Mouse (Mus musculus) layer of hippocampus, adult 9-10 months (tissue): ENCODE data around the gene Pwp2.
"Not testable (repeated sequence)": the region's sequence is repeated elsewhere in the genome, so short reads cannot be mapped to it uniquely, and the experiment has no call there.

Experiments
- DNase-seq: peaks from one replicate; pipeline ENCODE4 v3.0.0; 2022; ENCODE audit warnings: low spot score

Gene Pwp2

DNA sequence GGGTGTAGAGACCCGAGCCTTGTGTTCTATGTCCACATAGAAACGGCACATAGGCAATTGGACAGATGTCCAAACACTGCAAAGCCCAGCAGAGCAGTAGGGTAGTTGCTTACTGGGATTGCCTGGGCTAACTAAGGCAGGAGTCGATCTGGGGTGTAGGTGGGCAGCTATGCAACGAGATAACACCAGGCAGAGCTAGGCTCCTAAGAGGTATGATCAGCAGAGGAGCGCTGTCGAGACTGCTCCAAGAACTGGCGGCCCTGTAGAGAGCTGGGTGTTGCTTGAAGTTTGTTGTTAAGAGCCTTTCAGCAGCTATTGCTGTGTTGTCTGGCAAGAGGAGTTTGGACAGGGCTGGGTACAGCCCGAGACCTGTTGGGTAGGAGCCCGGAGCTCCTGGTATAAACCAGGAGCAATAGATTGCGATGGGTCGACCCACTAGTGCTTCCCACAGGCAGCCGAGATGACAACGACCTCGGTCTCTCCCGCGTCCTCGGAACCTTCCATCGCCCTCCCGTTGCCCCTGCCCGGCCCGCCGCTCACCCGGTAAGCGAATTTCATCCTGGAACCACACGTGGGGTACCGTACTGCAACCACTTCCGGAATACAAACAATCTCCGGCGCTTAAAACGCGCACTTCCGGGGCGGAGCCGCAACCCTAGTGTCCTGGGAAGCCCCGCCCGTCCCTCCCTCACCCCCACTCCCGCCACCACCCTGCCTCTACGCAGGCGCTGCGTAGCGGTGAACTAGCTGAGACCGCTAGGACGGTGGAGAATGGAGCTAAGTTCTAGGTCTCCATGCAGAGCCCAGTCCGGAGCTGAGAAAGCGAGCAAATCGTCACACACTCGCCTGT lies at the start of gene Pwp2:
TSS of gene Pwp2 (minus strand) at position 619 of the 850 bp plus-strand sequence.
- peak; percentile 59 for DNase-seq

DNA sequence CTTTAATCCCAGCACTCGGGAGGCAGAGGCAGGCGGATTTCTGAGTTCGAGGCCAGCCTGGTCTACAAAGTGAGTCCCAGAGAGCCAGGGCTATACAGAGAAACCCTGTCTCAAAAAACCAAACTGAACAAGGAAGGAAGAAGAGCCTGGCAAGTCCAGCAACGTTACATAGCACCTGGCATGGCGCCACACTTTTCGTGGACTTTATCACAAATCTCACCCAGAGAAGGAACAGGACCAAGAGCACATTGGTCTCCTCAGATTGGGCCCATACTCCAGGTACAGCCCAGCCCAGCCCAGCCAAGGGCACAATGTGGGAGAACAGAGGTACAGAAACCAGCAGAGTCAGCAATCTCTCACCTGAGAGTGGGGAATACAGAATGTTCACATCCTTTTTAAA lies 48.8 kb upstream of the Pwp2 start:
- DNase-seq = no peak

DNA sequence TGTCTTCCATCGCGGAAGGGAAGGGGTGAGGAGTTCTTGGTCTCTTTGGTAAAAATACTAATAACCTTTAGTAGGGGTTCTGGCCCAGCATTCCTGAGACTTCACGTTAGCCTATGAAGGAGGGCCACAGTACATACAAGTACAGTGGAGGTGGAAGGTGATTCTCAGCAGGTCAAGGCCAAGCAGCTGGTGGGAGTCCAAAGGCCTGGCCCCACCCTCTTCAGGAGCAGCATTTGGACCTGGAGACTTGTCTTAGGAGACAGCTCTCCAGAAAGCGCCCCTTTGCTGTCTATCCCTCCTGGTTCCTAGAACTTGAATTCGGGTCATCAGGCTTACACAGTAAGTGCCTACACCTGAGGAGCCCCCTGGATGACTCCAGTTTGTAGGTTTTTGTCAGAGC lies 48.2 kb upstream of the Pwp2 start:
- DNase-seq = no peak

DNA sequence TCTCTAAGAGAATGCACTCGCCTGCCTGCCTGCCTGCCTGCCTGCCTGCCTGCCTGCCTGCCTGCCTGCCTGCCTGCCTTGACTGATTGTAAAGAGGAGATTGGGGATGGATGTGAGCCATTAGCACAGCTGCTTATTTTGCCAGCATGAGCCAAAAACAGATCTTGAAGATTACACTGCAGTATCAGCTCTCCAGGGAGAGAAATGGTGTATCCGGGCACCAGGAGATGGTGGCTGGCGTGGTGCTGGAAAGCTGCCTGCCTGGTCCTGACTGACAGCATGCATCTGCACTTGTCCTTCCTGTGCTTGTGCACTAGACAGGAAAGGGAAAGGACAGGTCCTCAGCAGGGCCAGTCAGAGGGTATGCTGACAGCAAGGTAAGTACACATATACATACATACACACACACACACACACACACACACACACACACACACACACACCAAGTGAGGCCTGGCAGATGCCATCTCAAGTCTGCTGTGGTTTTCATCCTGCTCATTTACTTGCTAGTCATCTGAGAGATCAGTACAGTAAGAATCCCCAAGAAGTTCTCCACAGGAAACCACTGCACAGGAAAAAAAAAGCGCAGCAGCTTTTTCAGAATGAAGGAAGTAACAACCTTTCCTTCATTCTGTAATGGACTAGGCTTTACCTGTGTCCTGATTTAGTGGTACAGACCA lies 47.5 kb upstream of the Pwp2 start:
- DNase-seq = no peak

DNA sequence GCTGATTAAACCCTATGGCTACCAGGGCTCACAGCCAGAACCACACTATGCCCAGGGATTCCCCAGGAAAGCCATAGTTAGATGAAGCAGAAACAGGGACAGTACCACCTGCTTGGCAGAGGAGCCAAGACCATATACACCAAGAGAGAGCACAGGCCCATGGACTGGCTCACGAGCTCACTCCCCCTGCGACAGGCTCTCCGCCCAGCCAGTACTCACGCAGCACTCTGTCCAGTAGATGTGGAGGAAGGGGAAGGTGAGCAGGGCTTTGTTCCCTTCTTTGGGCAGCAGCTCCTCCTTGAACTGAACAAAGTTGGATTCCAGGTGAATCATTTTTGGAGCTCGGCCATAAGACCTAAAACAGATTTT lies 43.6 kb upstream of the Pwp2 start:
- no peak for DNase-seq

DNA sequence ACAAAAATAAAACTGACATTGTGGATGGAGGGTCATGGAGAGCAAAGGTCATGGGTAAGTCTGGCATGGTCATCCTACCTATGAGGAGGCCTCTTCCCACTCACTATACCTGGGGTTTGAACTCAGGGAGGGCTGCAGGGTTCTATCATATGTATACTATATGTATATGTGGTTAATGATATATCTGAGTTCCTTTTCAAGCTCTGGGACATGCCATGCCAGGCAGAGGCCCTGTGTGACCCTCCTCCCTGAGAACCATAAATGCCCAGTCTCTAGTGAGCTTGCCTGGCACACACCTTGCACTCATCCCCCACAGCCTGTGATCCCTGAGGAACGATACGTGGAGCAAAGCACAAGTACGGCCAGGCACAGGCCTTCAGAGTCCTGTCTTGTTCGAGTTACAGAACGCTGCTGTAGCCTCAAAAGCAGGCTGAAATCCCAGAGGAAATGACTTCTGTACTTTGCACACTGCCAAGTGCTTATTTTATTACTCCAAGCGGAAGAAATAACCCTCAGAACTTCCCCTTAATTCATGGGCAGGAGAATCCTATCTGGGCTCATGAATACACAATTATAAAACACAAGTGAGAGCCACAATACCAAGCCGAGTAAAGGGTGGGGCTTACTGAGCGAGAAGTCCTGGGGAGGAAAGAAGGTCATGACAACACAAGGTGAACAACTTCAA lies 43.1 kb upstream of the Pwp2 start:
- DNase-seq = no peak

DNA sequence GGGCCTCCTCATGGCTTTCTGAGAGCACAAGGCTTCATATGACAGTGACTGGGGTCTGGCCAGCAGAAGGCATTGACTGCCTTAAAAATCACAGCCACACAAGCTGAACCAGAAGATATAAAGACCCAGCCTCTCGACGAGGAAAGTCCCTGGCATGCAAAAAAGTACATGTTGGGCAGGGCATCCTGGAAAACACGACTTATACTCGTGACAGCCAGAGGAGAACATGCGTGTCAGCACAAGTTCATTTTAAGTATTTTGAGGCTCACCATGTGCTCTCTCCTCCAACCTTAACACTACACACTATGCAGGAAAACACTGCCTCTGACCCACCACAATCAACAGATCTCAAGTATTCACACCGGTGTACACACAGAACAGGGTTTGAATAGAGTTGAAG lies 39.2 kb upstream of the Pwp2 start:
- no peak for DNase-seq

DNA sequence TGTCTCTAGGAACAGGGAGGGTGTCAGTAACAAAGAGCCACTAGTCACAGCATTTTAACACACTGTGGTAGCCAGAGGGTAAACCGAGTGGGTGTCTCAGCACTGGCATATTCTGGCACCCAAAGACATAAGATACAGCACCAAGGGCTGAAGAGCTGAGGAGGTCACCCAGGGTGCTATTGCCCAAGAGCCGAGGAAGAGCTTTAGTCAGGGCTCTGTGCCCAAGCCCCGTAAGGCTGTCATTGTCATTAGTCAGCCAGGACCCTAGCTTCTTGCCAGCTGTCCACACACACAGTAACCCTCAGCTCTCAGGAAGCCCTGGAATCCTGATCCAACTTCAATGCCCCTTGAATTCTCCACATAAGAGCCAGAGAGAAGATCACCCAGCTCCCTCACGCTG lies 38.0 kb upstream of the Pwp2 start:
- DNase-seq = no peak

DNA sequence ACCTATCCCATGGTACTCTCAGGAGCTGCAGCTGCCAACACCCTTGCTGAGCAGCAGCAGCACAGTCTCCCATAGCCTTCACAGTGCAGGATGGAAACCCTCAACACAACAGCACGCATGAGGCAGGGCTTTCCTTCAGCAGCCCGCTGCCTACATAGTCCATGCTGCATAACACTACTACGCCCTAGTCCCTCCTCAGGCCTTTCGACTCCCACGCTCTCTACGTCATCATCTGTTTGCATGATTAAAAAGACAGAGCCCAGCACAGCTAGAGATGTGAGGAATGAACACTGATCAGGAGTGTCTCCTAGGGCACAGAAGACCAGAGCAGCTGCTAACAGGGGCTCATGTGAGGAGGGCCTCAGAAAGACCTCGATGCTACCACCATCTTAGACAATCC lies 36.4 kb upstream of the Pwp2 start:
- DNase-seq = no peak

DNA sequence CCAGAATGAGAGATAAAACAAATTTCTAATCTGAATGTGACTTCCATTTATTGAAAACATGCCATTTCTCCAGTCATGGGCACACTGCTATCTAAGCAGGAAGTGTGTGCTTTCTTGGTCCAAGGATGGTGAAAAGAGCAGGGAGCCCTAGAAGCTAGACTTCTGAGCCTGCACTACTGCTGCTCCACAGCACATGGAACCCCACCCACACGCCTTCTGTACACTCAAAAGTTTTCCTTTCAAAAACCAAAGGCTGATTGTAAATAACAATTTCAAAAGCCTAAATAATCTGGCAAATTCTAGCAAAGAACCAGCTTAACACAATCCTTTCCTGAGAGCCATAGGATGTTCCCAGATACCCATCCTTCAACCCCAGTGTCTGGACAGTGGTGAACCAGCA lies 34.6 kb upstream of the Pwp2 start:
- DNase-seq = peak; percentile 38

DNA sequence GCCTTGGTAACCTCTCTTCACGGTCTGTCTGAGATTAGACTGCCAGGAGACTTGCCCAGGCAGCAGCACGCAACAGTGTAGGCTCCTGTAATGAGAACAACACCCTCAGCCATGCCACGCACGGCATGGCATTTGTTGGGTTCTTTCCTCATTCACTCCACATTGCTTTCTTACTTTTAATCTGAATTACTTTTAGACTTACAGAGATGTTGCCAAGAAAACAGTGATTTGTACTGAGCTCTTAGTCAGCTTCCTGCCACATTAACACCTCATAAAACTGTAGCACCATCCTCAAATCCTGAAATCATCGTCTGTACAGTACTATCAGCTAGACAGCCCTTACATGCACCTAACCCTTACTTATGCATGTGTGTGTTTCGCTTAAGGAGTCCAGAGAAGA lies 33.6 kb upstream of the Pwp2 start:
- DNase-seq = no peak

DNA sequence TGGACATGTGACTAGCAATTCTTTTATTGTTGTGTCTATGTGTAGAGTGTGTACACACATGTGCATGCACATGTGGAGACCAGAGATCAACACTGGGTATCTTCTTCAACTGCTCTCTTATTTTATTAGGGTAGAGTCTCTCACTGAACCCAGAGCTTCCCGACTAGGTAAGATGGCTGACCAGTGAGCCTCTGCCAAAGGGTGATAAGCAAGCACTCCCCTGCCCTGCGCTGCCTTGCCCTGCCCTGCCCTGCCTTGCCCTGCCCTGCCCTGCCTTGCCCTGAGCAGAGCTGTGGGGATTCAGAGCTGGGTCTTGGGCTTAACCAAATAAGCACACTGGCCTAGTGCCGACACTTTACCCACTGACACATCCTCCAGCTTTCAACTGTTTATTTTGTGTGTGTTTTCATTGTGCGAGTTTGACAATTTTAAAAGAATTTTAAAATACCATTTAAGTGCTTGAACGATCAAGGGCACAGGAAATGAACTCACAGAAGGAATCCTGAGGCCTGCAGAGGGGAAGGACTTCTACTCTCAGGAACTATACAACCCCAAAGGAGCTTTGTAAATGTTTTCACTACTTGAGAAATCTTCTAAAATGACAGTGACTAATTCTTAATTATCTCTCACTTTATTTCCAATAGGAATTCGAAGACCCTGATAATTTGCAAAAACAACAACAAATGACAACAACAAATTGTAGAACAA lies 31.6 kb upstream of the Pwp2 start:
- no peak for DNase-seq

DNA sequence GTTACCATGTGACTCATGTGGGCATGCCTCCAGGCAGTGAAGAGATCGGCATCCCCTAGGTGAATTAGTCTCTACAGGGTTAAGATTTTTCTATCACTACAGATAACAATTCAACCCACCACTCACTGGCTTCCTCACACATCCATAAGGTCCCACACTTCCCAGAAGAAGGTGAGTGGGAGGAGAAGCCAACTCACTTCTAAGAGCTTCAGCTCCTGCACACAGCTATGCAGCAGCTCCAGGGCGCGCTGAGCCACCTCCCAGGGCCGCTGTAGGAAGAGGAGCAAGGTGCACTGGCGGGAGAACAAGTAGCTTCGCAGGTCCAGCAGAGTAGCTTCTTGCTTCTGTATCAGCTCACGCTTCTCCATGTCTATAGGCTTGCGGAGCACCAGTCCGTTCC lies 29.4 kb upstream of the Pwp2 start:
- DNase-seq = no peak

DNA sequence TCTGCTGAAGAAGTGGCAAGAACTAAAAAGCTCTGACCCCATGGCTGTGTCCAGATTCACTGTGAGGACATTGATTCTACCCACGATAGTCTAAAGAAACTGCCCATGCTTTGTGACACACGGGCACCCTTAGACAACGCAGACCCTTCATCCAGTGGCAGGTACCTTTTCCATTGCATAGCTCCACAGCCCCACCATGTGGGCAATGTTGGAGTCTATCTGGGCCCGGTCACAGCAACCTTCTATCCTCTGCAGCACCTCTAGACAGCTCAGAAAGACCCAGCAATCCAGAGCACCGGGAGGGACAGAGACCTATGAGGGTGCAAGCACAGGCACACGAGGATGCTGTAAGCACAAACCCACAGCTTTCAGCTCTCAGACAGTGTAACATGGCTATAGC lies 26.4 kb upstream of the Pwp2 start:
- no peak for DNase-seq

DNA sequence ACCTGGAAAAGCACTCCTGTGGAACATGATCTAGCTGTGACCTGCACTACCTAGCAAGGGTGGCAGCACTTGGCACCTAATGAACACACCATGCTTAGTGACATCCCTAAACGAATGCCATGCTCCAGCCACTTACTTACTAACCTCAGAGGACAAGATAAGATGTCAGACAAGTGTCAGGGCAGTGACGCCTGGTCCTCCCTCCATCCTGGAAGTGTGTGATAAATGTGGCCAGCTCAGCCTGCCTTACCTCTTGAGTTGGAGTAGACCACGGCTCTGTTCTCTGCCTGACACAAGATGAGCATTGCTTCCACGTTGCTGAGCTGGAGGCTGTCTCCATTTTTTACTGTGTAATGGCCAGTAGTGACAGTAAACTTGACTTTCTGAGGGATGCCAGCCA lies 16.2 kb upstream of the Pwp2 start:
- no peak for DNase-seq

DNA sequence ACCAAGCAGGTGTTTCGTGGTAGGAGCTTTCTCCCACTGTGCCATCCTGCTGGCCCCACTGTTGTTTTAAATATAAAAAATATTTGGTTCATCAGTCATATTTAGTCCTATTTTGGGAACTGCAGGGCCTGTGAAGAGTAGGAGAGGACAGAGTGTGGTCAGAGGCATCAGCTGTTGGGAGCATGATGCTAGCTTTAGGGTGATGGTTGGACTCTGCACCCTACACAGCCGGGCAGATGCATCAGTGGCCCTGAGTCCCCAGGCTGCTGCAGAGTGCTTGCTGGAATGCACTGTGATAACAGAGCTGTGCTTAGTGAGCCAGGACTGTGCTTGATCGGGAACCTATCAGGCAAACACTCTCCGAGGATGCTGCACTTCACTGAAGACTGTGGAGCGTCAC lies 8.0 kb upstream of the Pwp2 start:
- DNase-seq = no peak

DNA sequence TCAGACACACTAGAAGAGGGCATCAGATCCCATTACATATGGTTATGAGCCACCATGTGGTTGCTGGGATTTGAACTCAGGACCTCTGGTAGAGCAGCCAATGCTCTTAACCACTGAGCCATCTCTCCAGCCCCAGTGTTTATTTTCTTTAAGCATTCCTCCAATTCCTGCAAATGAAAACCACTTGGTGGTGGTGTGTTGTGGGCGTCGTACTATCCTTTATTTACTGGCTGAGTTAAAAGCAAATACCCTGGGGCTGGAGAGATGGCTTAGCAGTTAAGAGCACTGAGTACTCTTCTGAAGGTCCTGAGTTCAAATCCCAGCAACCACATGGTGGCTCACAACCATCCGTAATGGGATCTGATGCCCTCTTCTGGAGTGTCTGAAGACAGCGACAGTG lies 1.1 kb upstream of the Pwp2 start:
- DNase-seq = not testable (repeated sequence)

DNA sequence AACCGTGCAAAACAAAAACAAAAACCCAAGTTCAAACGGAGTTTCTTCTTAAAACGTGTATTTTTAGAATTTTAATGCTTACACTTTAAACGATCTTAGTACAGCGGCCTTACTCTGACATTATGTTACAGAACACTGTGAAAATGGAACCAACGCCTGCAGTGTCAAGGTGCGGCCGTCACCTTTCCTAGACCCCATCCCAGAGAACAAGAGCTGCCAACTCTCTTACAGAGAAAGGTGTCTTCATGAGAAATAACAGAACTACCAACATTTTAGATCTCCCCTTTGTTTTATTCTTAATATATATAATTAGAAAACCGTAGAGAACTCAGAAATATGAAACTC lies 404 bp upstream of the Pwp2 start:
- no peak for DNase-seq

DNA sequence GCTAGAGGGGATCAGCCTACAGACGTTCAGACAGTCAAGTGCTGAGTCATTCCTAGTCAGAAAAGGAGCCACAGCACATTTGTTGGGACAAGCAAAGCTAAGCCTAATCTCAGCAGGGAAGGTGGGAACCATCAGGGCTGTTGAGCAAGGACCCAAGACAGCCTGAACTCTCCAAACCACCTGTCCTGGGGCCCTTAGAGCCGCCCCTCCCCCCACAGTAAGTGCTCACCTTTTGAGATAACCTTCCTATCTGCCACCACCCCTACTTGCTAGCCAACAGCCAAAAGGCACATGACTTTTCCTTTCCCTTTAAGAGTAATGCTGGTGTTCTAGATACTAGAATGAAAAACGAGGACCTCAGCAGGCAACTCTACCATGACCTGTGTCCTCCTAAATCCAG lies 1.4 kb downstream of the Pwp2 start:
- no peak for DNase-seq

DNA sequence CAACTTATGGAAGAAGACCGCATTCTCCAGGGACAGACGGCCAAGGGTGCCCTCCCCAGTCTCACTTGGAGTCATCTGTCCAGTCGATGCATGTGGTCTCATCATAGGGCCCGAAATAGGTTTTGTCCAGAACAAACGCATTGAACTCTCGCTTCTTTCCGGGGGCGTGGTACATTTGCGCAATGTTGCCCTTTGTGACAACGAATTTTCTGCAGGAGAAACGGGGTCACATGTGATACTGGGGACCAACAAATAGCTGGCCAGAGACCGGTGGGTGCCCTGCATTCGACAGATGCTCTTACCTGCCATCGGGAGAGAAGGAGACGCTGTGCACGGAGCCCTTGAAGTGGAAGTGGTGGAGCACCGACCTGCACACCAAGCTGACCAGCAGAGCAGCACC lies 2.6 kb downstream of the Pwp2 start:
- DNase-seq = no peak

DNA sequence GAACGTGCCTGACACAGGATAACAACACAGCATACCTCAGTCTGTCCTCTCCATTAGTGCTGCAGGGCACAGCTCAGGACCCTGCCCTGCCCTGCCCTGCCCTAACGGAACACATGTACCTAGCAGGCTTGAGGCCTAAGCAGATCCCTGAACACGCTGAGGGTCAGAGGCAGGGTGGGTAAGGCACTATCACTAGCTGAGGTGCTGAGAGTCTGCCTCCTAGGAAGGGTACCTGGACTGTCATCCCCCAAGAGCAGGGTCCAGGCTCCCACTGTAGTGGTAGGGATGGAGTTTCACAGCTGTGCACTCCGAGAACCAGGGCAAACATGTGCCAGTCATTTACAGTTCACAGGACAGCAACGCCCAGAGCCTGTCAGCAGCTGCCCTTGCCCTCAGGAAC lies 10.5 kb downstream of the Pwp2 start:
- DNase-seq = no peak

DNA sequence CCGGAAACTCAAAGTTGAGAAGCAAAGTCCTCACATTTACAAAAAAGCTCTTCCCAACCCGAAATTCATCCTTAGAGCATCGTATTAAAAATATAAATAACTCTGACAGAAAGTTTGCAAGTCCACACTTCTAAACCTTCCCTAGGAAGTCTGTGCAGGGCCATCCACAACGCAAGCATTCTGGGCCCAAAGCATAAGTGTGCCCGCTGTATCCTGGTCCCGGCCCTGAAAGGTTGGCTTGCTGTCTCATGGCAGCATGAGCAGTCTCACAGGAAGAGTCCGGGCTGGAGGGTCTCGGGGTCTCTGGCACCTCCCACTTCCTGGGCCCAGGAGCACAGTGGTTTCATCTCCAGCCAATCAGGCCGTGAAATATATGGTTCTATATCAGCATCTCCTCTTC lies 13.4 kb downstream of the Pwp2 start:
- no peak for DNase-seq

DNA sequence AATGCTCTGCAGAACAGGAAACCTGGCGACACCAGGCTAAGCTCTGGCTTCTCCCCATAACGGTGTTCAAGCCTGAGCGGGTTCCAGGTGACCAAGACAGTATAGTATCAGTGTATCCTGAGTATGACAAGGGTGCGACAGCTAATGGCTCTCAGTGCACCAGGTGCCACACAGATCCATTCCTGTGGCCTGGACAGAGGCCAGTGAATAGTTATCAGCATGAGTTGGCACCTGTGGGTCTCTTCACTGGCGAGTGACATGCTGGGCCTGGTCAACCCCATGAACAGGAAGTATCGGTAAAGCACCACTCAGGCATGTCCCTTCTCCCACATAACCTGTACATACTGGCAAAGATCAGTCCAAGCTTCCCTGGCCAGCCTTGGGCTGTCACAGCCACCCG lies 13.9 kb downstream of the Pwp2 start:
- no peak for DNase-seq
